Mouse (Mus musculus) 416B (cell line): ENCODE measurements at regions not wholly inside any gene's neighbourhood (a gene's known extent, or its start where the extent isn't known, plus 50 kb on each side); places are given as distances from the start of the nearest gene placed in this dataset.

Experiments
- DNase-seq: peaks from one replicate; pipeline ENCODE4 v3.0.0; 2011; ENCODE audit warnings: low read depth

- no peak for DNase-seq
These were observed 276.3 kb upstream of the Rnf32 start for GRCm38 (mm10) chr5:28919296-28920063.

GRCm38 (mm10) chr5:28904500-28904899 is 291.3 kb upstream of the Rnf32 start:
- peak; percentile 5 for DNase-seq

- no peak for DNase-seq
These were observed 291.9 kb upstream of the Rnf32 start for GRCm38 (mm10) chr5:28903805-28904320.

GRCm38 (mm10) chr5:28892703-28893249 is 303.0 kb upstream of the Rnf32 start:
- no peak for DNase-seq

- no peak for DNase-seq
These were observed 303.8 kb upstream of the Rnf32 start for GRCm38 (mm10) chr5:28891988-28892387.

GRCm38 (mm10) chr5:28884746-28885365 is 310.9 kb upstream of the Rnf32 start:
- DNase-seq = no peak

- DNase-seq = no peak
These were observed 319.6 kb upstream of the Rnf32 start for GRCm38 (mm10) chr5:28876199-28876598.

- DNase-seq = no peak
These were observed 322.1 kb upstream of the Rnf32 start for GRCm38 (mm10) chr5:28873600-28874265.

- DNase-seq = no peak
These were observed 336.0 kb upstream of the Rnf32 start for GRCm38 (mm10) chr5:28859604-28860371.

- no peak for DNase-seq
These were observed 357.5 kb upstream of the Rnf32 start for GRCm38 (mm10) chr5:28838141-28838925.

- DNase-seq = no peak
These were observed 352.0 kb upstream of the Shh start for GRCm38 (mm10) chr5:28819091-28819490.

- DNase-seq = no peak
These were observed 340.9 kb upstream of the Shh start for GRCm38 (mm10) chr5:28807950-28808349.

GRCm38 (mm10) chr5:28799464-28799863 is 332.4 kb upstream of the Shh start:
- no peak for DNase-seq

GRCm38 (mm10) chr5:28798361-28798760 is 331.3 kb upstream of the Shh start:
- no peak for DNase-seq

- DNase-seq = no peak
These were observed 328.2 kb upstream of the Shh start for GRCm38 (mm10) chr5:28795130-28795758.

GRCm38 (mm10) chr5:28793781-28794180 is 326.7 kb upstream of the Shh start:
- DNase-seq = no peak

GRCm38 (mm10) chr5:28785347-28786060 is 318.4 kb upstream of the Shh start:
- no peak for DNase-seq

GRCm38 (mm10) chr5:28784339-28784966 is 317.4 kb upstream of the Shh start:
- DNase-seq = no peak

- no peak for DNase-seq
These were observed 308.7 kb upstream of the Shh start for GRCm38 (mm10) chr5:28775648-28776359.
